Mouse (Mus musculus): ENCODE results near the gene Sycn.

The Sycn gene

DNA sequence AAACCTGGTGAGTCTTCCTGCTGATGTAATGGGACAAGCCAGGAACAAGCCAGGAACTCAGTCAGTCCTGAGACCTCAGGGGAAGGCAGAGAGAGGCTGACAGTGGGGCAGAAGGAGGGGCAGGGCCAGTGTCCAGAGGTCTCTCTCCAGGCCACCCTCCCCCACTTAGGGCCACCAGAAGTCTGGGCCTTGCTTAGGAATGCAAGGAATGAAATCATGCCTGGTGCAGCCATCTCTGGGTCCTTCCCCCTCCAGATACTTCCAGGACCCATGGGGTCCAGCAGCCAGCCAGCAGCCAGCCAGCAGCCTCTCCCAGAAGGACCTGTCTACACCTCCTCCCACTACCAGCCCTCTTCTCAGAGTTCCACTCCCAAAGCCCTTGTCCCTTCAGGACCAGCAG lies 47.0 kb downstream of the Sycn start:
- DNase-seq = no peak

All from right cerebral cortex, postnatal 14 days (tissue).